Mouse (Mus musculus) cerebellum, postnatal 4 days (tissue): ENCODE data around the gene Spsb1.

Experiments
- DNase-seq, 2 experiments: peaks; one replicate each; pipeline ENCODE4 v3.0.0; 2022; ENCODE audit warnings: low spot score in 2 of 2, mixed read lengths in 1 of 2

The Spsb1 gene

GRCm38 (mm10) chr4:149888156-149888555 is 66.7 kb downstream of the Spsb1 start:
- no peak for DNase-seq

- DNase-seq = no peak
These were observed 68.3 kb downstream of the Spsb1 start for GRCm38 (mm10) chr4:149886298-149887271.

- no peak for DNase-seq
These were observed 70.9 kb downstream of the Spsb1 start for GRCm38 (mm10) chr4:149883990-149884389.

GRCm38 (mm10) chr4:149882139-149882916 is 72.5 kb downstream of the Spsb1 start:
- DNase-seq = no peak

- no peak for DNase-seq
These were observed 73.9 kb downstream of the Spsb1 start for GRCm38 (mm10) chr4:149880908-149881307.

GRCm38 (mm10) chr4:149879980-149880379 is 74.9 kb downstream of the Spsb1 start:
- no peak for DNase-seq

- no peak for DNase-seq
These were observed 76.8 kb downstream of the Spsb1 start for GRCm38 (mm10) chr4:149878021-149878449.

- no peak for DNase-seq
These were observed 77.6 kb downstream of the Spsb1 start for GRCm38 (mm10) chr4:149877202-149877601.

- peak in 1 of 2 experiments; percentile 24 for DNase-seq
These were observed 78.1 kb downstream of the Spsb1 start for GRCm38 (mm10) chr4:149876761-149877160.

- peak in 1 of 2 experiments; percentile 74 for DNase-seq
These were observed 78.8 kb downstream of the Spsb1 start for GRCm38 (mm10) chr4:149875986-149876501.

- no peak for DNase-seq
These were observed 79.5 kb downstream of the Spsb1 start for GRCm38 (mm10) chr4:149875296-149875695.

- DNase-seq = no peak
These were observed 82.6 kb downstream of the Spsb1 start for GRCm38 (mm10) chr4:149872236-149872635.

GRCm38 (mm10) chr4:149871582-149871981 is 83.3 kb downstream of the Spsb1 start:
- DNase-seq = no peak

GRCm38 (mm10) chr4:149871014-149871413 is 83.8 kb downstream of the Spsb1 start:
- DNase-seq = no peak

GRCm38 (mm10) chr4:149870412-149870811 is 84.4 kb downstream of the Spsb1 start:
- DNase-seq = no peak

- no peak for DNase-seq
These were observed 86.1 kb downstream of the Spsb1 start for GRCm38 (mm10) chr4:149868725-149869124.

GRCm38 (mm10) chr4:149868009-149868408 is 86.8 kb downstream of the Spsb1 start:
- DNase-seq = no peak

GRCm38 (mm10) chr4:149867351-149867750 is 87.5 kb downstream of the Spsb1 start:
- no peak for DNase-seq

GRCm38 (mm10) chr4:149864395-149864794 is 90.4 kb downstream of the Spsb1 start:
- no peak for DNase-seq

- no peak for DNase-seq
These were observed 91.3 kb downstream of the Spsb1 start for GRCm38 (mm10) chr4:149863522-149863921.

- no peak for DNase-seq
These were observed 94.5 kb downstream of the Spsb1 start for GRCm38 (mm10) chr4:149860393-149860792.

- no peak for DNase-seq
These were observed 96.3 kb downstream of the Spsb1 start for GRCm38 (mm10) chr4:149858584-149858983.
